Mouse (Mus musculus): ENCODE data around the gene Lhfp. TPM values are rescaled to one million over a fixed set of nuclear protein-coding genes. Genes with fewer than 3 reads are reported as not detected.
"Not testable (repeated sequence)": the region's sequence is repeated elsewhere in the genome, so short reads cannot be mapped to it uniquely, and the experiment has no call there.

Lhfp gene
- polyA plus RNA-seq, 1 experiment, result 19.7 TPM

DNA sequence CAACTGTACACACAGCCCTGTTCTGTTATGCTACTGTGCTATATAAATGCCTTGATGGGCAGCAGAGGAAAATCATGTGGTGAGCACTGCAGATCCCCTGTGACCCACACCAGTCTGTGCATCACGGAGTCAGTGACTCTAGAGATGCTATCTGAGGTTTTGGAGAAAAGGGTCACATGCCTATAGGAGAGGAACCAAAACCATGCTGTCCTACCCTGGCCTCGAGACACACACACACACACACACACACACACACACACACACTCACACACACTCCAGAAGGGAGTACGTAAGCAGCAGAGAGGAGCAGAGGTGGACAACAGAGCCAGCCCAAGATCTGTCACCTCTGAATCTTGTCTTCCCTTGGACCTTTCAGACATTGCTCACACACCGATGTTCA lies 195.1 kb downstream of the Lhfp start:
- DNase-seq (ENCODE audit: low read depth, low spot score), result no peak
- WGBS, result 94% methylated on average over 4 of the region's 4 CpGs

GRCm38 (mm10) chr3:53240150-53240549 lies 198.8 kb downstream of the Lhfp start:
- no peak for DNase-seq (ENCODE audit: low read depth, low spot score)
- WGBS, result 89% methylated on average over 3 of the region's 3 CpGs

- 76% methylated on average over 9 of the region's 9 CpGs for WGBS
- DNase-seq (ENCODE audit: low read depth, low spot score), result no peak
Measured at GRCm38 (mm10) chr3:53245571-53246208, 204.4 kb downstream of the Lhfp start.

DNA sequence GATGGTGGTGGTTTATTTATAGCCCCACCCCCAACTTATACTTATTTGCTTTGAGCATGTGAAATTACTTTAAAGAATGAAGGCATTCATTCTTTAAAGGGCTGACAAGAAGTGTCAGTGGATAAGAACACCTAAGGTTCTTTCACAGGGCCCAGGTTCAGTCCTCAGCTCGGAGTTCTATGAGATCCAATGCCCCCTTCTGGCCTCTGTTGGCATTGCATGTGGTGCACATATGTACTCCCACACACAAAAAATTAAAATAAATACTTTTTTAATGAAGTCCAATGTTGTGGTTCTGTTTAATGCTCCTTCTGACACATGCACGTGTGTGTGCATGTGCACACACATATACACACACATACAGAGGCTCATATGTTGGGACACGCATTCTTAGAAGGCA lies 205.8 kb downstream of the Lhfp start:
- DNase-seq (ENCODE audit: low read depth, low spot score), result no peak
- WGBS, result 84% methylated on average over 3 of the region's 3 CpGs

GRCm38 (mm10) chr3:53248158-53248874 lies 207.0 kb downstream of the Lhfp start:
- no peak for DNase-seq (ENCODE audit: low read depth, low spot score)
- WGBS, result 70% methylated on average over 10 of the region's 10 CpGs

DNA sequence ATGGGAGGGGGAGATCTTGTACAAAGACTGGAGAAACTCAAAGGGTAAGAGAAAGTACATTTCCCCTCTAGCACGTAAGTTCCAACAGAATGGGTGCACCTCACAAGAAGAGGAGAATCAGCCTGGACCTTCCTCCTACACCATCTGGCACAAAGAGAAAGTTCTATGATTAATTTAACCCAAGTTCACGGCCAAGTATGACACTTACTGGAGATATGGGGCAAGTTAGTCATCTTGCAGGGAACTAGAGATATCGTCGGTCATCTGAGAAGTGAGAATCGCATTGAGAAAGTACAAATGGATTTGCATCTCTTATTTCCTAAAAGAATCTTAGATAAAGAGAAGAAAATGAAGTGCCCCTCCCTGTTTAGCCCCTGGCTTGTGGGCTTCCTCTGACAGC lies 211.2 kb downstream of the Lhfp start:
- WGBS, result 41% methylated on average over 5 of the region's 5 CpGs

DNA sequence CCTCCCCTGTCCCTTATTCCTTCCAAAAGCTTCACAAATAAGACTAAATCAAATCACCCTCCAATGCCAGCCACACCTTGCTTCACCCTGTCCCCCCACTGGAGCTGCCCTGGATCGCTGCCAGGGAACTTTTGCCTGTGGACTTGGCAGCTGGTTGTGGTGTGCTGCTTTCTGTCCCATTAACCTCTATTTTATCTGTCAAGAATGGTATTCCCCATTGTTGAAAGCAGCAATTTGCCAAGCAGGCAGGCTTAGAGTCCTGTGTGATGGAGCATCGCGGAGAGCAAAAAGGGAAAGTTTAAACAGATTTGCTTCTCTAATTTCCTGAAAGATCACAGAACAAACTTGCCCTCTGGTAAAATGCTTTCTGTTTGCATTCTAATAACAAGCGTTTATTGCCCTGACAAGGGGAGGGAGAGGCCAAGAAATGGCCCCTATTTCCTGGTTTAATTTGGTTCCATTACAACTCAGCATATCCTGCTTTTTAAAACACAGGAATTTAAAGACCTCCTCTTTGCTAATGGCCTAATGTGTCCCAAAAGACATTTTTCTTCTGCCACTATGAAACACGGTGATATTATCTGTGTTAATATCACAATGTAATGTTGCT lies 212.0 kb downstream of the Lhfp start:
- DNase-seq (ENCODE audit: low read depth, low spot score), result peak; percentile 36
- 6% methylated on average over 5 of the region's 5 CpGs for WGBS

More for the DNA sequence above, 211.2 kb downstream of the Lhfp start:
- DNase-seq (ENCODE audit: low read depth, low spot score), result no peak

- 25% methylated on average over 7 of the region's 7 CpGs for WGBS
- DNase-seq (ENCODE audit: low read depth, low spot score), result no peak
Measured at GRCm38 (mm10) chr3:53258657-53259158, 217.4 kb downstream of the Lhfp start.

- 82% methylated on average over 6 of the region's 6 CpGs for WGBS
- DNase-seq (ENCODE audit: low read depth, low spot score), result no peak
Measured at GRCm38 (mm10) chr3:53266116-53266515, 224.8 kb downstream of the Lhfp start.

DNA sequence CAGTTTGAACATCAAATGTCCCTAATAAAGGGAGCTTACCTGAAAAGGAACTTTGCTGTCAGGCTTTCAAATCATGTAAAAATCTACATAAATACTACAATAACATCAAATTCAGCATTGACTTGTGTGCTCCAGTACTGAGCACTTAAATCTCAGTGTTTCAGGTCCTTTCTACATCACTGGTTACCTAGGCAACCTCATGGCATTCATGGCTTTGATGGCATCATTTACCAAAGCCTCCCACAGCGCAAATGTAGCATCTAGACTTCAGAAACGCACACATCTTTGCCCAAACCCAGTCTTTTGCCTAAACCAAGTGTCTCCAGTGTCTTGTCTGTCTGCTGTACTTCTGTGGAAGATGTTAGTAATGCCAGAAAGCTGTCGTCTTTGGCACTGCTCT lies 225.7 kb downstream of the Lhfp start:
- 81% methylated on average over 3 of the region's 3 CpGs for WGBS
- DNase-seq (ENCODE audit: low read depth, low spot score), result no peak

DNA sequence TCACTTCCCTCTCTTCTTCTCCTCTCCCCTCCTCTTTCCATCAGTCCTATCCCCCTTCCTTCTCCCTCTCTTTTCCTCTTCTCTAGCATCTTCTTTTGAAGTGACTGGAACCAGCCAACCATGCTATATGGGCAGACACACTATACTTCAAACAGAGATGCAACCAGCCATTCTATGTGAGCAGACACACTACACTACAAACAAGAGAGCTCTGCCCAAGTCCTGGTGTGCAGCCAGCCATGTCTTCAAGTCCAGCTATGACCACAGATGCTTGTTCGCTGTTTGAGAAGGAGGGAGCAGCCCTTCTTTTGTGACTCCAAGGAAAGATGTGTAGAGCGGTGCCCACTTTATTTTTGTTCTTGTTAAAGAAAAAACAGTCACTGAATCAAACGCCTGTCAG lies 231.9 kb downstream of the Lhfp start:
- DNase-seq (ENCODE audit: low read depth, low spot score), result no peak
- WGBS, result 93% methylated on average over 3 of the region's 3 CpGs

GRCm38 (mm10) chr3:53277993-53278392 lies 236.7 kb downstream of the Lhfp start:
- WGBS, result 85% methylated on average over 2 of the region's 2 CpGs
- no peak for DNase-seq (ENCODE audit: low read depth, low spot score)

GRCm38 (mm10) chr3:53282005-53282404 lies 240.7 kb downstream of the Lhfp start:
- DNase-seq (ENCODE audit: low read depth, low spot score), result not testable (repeated sequence)
- 50% methylated on average over 3 of the region's 3 CpGs for WGBS

GRCm38 (mm10) chr3:53284023-53284422 lies 242.7 kb downstream of the Lhfp start:
- 92% methylated on average over 5 of the region's 5 CpGs for WGBS

GRCm38 (mm10) chr3:53284471-53285177 lies 243.3 kb downstream of the Lhfp start:
- 67% methylated on average over 13 of the region's 13 CpGs for WGBS
- no peak for DNase-seq (ENCODE audit: low read depth, low spot score)

More at GRCm38 (mm10) chr3:53284023-53284422, 242.7 kb downstream of the Lhfp start:
- no peak for DNase-seq (ENCODE audit: low read depth, low spot score)

DNA sequence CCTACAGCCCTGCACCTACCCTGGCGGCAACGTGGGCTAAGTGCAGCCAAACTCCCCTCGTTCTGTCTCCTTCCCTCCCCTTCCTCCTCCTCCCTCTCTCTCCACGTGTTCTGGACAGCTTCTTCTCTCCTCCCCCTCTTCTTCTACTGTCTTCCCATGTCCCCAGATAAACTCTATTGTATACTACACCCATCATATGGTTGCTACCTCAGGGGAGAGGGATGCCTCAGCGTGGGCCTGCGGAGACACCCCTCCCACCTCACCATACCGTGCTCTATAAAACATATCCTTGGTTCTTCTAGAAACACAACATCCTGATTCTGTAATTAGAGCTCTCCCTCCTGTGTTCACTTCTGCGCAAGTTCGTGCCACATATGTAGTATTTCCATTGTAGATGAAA lies 247.3 kb downstream of the Lhfp start:
- no peak for DNase-seq (ENCODE audit: low read depth, low spot score)
- 73% methylated on average over 9 of the region's 9 CpGs for WGBS

DNA sequence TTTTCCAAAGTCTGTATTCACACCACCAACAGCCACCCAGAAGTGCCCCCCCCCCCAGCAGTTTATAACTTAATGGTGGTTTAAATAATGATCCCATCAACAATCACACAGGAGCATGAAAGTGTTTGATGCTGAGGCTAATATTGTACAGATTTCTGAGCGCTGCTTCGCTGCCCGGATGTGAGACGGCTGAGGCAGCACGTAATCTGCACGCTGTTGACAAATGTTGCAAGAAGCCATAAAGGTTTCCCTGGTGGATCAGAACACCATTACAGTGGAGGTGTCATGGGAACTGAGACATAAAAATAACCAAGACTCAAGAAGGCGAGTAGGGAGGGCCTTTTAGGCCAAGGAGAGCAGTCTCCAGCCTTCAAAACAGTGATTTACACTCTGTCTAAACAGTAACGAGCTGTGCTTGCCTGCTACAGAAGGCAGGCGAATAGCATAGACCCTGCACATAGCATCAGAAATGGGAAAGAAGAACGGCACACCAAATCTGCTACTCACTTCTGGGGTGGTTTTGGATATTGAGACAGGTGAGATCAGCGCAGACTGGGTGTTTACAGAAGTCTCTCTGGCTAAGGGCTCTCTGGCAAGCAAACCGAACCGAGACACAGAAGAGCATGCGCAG lies 248.4 kb downstream of the Lhfp start:
- DNase-seq (ENCODE audit: low read depth, low spot score), result no peak
- WGBS, result 68% methylated on average over 14 of the region's 14 CpGs

DNA sequence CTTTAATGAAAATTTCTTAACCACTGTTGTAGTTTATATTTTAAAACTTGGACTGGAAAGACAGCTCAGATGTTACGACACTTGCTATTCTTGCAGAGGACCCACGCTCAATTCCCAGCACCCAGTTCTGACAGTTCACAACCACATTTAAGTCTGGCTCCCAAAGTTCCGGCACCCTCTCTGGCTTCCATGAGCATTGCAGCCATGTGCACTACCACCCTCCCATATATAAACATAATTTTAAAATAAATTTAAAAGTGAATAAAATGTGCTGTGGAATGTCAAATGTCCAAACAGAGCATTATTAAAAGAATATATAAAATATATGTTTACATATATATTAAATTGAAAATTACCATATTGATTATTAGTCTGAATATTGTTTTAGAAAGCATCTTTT lies 249.9 kb downstream of the Lhfp start:
- WGBS, result 97% methylated on average over 3 of the region's 3 CpGs
- no peak for DNase-seq (ENCODE audit: low read depth, low spot score)

DNA sequence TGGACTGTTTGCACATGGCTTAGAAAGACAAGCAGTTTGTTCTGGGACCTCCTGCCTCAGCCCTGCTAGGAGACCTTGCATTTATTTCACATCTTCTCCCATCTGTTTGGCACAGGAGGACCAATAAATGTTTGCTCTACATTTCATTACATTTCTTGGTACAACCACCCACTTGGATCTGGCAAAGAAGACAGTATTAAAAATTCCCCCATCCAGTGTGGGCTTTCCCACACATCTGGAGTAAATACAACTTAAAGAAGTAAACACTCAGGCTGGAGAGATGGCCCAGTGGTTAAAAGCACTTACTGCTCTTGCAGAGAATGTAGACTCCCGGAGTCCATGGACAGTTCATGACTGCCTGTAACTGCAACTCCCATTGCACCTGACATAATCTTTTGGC lies 250.6 kb downstream of the Lhfp start:
- no peak for DNase-seq (ENCODE audit: low read depth, low spot score)
- WGBS, result 59% methylated on average over 1 of the region's 1 CpGs

DNA sequence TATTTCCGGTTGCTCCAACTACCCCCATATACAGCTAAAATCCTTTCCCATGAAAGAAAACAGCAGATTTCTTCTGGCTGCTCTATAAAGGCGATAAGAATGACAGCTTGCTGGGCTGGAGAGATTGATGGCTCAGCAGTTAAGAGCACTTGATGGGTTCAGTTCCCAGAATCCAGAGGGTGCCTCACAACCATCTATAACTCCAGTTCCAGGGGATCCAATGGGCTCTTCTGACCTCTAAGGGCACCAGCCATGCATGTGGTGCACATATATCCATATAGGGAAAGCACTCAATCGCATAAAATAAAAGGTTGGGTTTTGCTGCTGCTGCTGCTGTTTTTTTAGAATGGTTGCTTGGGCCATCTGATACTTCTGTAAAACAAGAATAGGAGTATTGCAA lies 251.1 kb downstream of the Lhfp start:
- WGBS, result 59% methylated on average over 3 of the region's 3 CpGs
- DNase-seq (ENCODE audit: low read depth, low spot score), result no peak

Measured in large intestine, adult 2 months (tissue).